Mouse (Mus musculus) bone marrow, adult 2 months (tissue): ENCODE measurements around the gene Srbd1. TPM values are rescaled to one million over a fixed set of nuclear protein-coding genes. Genes with fewer than 3 reads are reported as not detected.

Experiments
- H3K27ac ChIP-seq: fragments of 200-500 bp; 2 replicates; pipeline ENCODE4 v1.5.1; 2012; ENCODE audit warnings: low read depth, mild to moderate bottlenecking, control low read depth, inconsistent platforms, low read length; ENCODE audit not compliant: control insufficient read depth, poor library complexity, insufficient read depth
- H3K4me1 ChIP-seq: fragments of 200-500 bp; 2 replicates; pipeline ENCODE4 v1.6.1; 2011; ENCODE audit warnings: low read length; ENCODE audit not compliant: control insufficient read depth, insufficient read depth
- H3K4me3 ChIP-seq: fragments of 200-500 bp; replicated peaks from 2 replicates; pipeline ENCODE3; 2011; ENCODE audit warnings: mild to moderate bottlenecking, low read depth, low read length, control low read depth; ENCODE audit not compliant: control insufficient read depth
- CTCF ChIP-seq: fragments of 200-500 bp; IDR thresholded peaks from 2 replicates; pipeline ENCODE4 v1.5.1; 2011; ENCODE audit warnings: low read length, control low read depth; ENCODE audit not compliant: control insufficient read depth, insufficient read depth
- POLR2A ChIP-seq: fragments of 200-500 bp; IDR thresholded peaks from 2 replicates; pipeline ENCODE4 v1.6.1; 2011; ENCODE audit warnings: low read depth, mild to moderate bottlenecking, control low read depth, low read length, borderline replicate concordance; ENCODE audit not compliant: control insufficient read depth
- WGBS: fragments of 180-500 bp; shearing (Covaris S2); methylation state at CpG from one replicate; pipeline ENCODE4 v1.1.7; 2018; 5-methylcytosine and 5-hydroxymethylcytosine counted together
- polyA plus RNA-seq: library from polyadenylated mRNA; stranded (reverse); fragments of >200 nt; gene quantifications from 2 replicates; pipeline ENCODE4 v1.2.4, GENCODE M21; 2011; ENCODE audit warnings: low replicate concordance; ENCODE audit not compliant: missing spikeins, insufficient read depth, insufficient read length

Srbd1 gene
- polyA plus RNA-seq, 1 experiment = 11.7 TPM

DNA sequence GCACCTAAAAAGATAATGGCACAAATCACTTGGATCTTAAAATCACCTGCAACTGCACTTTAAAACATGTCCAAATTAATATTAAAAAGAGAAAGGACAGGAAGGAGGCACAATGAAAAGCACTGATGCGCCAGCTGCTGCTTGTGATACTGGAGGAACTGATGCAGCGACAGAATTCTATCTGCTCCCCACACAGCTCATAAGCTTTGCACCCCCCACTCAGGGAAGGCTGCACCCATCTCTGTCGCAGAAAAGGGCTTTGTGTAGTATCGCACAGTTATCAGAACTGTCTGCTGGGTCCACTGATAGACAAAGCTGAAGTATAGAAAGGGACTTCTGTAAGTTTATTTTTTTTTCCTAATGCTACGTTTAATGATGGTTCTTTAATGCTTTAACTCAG lies 143.3 kb downstream of the Srbd1 start:
- H3K4me3 ChIP-seq = no peak overlapping the region
- no peak overlapping the region for H3K27ac ChIP-seq
- no peaks in the 10 kb centered on the region; the same call in 1 of the 2 replicates for H3K4me1 ChIP-seq
- TF ChIP-seq POLR2A (no peak), CTCF (no peak)
- WGBS = 74% methylated on average over 5 of the region's 5 CpGs

DNA sequence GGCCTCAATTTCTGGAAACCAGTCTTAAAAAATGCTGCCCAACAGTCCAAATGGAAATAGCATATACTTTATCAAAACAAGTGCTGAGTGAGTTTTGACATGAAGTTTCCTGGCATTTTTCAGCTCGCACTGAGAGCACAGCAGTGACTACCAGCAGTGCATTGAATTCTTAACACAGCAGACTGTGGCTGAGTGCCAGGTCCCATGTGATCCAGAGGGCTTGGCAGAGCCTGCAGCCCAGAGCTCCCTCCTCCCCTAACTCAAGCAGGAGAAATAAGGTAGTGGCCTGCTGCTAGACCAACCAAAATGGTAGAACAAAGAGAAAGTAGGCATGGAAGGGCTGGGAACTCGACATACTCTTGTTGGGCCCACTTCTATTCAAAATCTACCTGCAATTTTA lies 149.2 kb downstream of the Srbd1 start:
- no peak for TF ChIP-seq CTCF
- no peak for TF ChIP-seq POLR2A
- 81% methylated on average over 2 of the region's 2 CpGs for WGBS
- no peak overlapping the region for H3K27ac ChIP-seq
- H3K4me3 ChIP-seq = no peak overlapping the region
- no peaks in the 10 kb centered on the region for H3K4me1 ChIP-seq

DNA sequence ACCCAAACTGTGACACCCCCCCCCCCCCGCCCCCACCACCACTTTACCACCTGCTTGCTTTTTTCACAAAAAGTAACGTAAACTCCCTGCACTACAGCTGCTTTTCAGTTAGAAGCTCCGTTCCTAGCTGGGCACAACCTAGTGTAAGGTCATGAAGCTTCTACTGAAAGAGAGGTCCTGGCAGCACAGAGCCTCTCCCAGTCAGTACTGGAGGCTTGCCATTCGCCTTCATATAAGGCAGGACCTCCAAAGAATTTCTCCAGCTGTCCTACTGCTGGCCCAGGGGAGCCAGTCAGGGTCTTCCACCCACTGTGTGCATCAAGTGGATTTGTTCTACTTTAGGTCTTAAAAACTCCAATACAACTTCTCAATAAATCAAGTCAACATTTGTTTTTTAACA lies 149.9 kb downstream of the Srbd1 start:
- H3K27ac ChIP-seq = no peak overlapping the region
- 90% methylated on average over 4 of the region's 4 CpGs for whole genome bisulfite sequencing
- no peak for TF ChIP-seq CTCF
- TF ChIP-seq POLR2A = no peak
- H3K4me1 ChIP-seq = no peaks in the 10 kb centered on the region
- H3K4me3 ChIP-seq = no peak overlapping the region

DNA sequence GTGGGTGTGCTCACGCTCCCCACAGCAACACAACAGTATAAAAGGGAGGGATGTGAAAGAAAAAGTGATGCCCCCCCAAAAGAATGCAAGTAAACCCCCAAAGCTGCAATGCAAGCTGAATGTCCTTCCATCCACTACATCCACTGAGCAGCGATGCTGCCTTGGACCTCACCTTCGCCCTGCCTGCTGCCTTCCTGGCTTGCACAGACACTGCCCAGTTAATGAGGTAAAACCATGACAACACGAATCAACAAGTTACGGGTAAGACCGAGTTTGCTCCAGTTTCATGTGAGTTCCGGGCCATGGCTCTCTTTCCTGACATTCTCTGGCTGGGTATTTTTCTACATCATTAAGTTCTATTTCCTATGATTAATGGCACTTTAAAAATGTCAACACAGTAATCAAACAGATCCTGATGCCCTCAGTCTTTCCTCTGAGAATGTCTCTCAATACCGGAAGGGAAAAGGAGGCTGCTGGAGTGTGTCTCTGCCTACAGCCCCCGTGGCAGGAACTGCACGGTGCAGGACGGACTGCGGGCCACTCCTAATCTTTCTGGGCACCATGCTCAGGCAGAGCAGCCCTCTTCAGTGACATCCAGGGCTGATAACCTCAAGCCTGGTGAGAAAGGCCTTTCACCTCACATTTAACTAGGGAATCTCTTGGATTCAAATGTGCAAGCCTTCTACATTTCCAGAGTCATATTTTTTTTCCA lies 155.8 kb downstream of the Srbd1 start:
- H3K27ac ChIP-seq = no peak overlapping the region
- WGBS = 85% methylated on average over 12 of the region's 12 CpGs
- no peak overlapping the region for H3K4me3 ChIP-seq
- TF ChIP-seq POLR2A (no peak), CTCF (no peak)
- H3K4me1 ChIP-seq = no peaks in the 10 kb centered on the region

DNA sequence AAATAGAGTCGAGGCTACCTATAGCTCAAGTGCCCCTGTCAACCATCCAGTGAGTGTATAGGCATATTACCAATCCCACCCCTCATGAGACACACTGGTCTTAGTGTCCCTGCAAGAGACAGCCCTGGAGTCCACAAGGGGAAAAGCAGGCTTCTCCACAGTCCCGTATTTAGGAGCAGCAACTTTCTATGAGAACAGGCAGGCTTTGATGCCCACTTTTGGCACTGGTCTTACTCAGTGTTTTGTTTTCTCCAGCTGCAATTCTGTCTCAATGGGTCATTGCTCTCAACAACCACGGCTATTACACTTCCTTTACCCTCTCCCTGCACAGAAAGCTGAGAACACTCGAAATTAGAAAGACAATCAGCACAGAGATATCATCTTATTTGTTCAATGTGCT lies 157.4 kb downstream of the Srbd1 start:
- Histone ChIP-seq H3K4me1 (no peaks in the 10 kb centered on the region), H3K4me3 (no peak overlapping the region), H3K27ac (no peak overlapping the region)
- WGBS = 76% methylated on average over 4 of the region's 4 CpGs
- no peak for TF ChIP-seq POLR2A
- no peak for TF ChIP-seq CTCF

DNA sequence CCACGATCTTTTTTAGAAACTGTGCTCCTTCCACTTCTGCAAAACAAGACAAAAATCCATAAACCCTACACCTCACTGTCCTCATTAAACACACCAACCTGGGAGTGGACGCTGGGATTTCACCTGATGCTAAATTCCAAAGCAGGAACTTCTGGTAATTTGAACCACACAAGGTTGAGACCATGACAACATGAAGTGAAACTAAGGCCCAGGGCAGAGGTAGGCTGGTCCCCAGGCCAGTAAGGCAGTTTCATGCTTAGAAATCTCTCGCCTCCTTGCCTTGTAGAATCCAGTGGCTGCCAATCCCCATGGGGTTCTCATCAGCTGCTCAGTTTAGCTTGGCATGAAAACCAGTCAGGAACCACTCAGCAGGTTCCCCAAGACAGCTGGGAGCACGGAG lies 158.4 kb downstream of the Srbd1 start:
- H3K4me3 ChIP-seq = no peak overlapping the region
- 77% methylated on average over 4 of the region's 4 CpGs for WGBS
- no peak for TF ChIP-seq POLR2A
- no peak for TF ChIP-seq CTCF
- H3K4me1 ChIP-seq = no peaks in the 10 kb centered on the region
- no peak overlapping the region for H3K27ac ChIP-seq

DNA sequence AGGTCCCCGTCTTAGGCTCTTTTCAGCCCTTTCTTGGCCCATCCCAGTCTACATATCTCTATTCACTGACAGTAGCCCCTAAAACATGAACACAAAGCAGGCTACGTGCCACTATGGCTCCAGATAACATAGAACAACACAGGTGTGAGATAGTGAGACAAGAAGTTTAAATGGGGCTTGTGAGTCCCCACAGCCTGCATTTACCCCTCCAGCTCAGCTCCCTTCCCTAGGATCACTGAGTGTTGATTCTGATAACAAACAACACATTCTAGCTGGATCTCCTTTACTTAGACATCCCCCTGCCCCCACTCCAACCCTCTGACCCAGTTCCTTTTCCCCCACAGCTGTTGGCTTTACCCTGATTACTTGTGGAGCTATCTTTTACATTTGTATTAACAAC lies 158.8 kb downstream of the Srbd1 start:
- 56% methylated on average over 2 of the region's 2 CpGs for WGBS
- Histone ChIP-seq H3K4me1 (no peaks in the 10 kb centered on the region), H3K4me3 (no peak overlapping the region), H3K27ac (no peak overlapping the region)
- no peak for TF ChIP-seq POLR2A
- no peak for TF ChIP-seq CTCF

DNA sequence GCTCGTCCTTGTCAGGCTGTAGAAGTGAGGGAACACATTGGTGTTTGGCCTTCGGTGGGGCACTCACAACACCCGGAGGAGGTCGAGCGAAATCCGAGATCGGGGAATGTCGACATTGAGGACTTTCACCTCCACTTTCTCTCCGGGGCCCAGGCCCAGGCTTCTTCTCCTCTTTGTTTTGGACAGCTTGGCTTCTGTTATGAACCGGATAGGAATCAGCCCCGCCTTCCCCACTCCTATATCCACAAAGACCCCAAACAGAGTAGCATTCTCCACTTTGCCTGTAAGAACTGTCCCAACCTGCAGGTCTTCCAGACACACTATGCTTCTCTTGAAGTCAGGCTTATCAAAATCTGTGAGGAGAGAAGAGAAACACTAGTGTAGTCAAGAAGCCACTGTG lies 159.8 kb downstream of the Srbd1 start:
- 89% methylated on average over 11 of the region's 11 CpGs for WGBS
- H3K4me1 ChIP-seq = no peaks in the 10 kb centered on the region
- TF ChIP-seq POLR2A (no peak), CTCF (no peak)

DNA sequence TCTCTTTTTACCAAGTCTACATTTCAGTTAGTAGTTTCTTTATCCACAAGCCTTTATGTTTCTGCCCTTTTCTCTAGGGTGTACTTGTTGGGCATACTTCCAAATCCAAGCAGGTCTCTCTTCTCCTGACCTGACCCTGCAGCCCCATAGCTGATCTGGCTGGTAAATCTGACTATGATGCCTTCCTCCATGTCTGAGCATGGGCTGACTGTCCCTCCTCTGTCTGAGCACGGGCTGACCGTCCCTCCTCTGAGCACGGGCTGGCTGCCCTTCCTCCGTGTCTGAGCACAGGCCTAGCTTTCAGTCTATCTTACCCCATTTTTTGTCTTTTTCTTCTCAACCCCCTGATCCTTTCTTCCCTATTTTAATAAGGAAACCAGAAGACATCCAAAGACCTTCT lies 162.7 kb downstream of the Srbd1 start:
- Histone ChIP-seq H3K4me1 (no peaks in the 10 kb centered on the region), H3K27ac (no peak overlapping the region), H3K4me3 (no peak overlapping the region)
- 92% methylated on average over 4 of the region's 4 CpGs for WGBS
- TF ChIP-seq POLR2A (no peak), CTCF (no peak)

More for the DNA sequence above, 159.8 kb downstream of the Srbd1 start:
- Histone ChIP-seq H3K4me3 (no peak overlapping the region), H3K27ac (no peak overlapping the region)
